Mouse (Mus musculus): Measurements from ENCODE around the gene Trcg1. TPM values are rescaled to one million over a fixed set of nuclear protein-coding genes. Genes with fewer than 3 reads are reported as not detected.

The Trcg1 gene
- polyA plus RNA-seq, 1 experiment = not detected

GRCm38 (mm10) chr9:57233142-57233541 lies 3.2 kb upstream of the Trcg1 start:
- DNase-seq (ENCODE audit: low read depth) = no peak

- no peak for DNase-seq (ENCODE audit: low read depth)
Observed at GRCm38 (mm10) chr9:57233767-57234166, 2.6 kb upstream of the Trcg1 start.

- DNase-seq (ENCODE audit: low read depth) = no peak
Observed at GRCm38 (mm10) chr9:57237705-57238104, 1.3 kb downstream of the Trcg1 start.

DNA sequence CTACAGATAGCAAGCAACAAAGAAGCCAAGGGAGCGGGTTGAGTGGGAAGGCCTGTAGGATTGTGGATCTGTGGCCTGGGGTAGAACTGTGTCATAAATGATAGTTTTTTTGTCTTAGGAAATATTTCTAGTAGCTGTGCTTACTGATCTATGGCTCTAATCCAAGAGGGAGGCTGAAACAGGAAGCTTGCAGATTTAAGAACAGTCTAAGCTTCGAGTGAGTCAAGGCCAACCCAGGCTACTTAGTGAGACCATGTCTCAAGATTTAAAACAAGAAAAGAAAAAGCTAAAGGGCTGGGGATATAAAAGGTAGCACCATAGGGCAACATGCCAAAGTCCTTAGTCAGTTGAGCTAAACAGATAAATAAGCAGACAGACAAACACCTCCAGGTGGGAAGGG lies 1.9 kb downstream of the Trcg1 start:
- DNase-seq (ENCODE audit: low read depth) = no peak

DNA sequence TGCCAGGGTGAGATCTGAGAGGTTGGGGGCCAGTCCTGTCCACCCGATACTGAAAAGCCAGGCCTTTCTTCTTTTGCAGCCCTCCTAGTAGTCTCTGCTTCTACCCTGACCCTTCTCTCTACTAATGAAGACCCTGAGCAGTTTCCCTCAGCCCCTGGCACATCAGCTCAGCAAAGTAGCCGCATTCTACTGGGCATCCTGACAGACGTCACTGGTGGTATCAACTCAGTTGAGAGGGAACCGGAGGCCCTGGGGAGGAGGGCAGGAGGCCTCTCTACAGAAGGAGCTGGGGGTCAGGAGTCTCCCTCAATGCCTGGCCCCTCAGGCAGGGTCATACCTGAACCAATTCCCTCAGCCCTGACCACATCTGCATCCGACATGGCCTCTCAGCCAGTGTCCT lies 4.8 kb downstream of the Trcg1 start:
- DNase-seq (ENCODE audit: low read depth) = no peak

DNA sequence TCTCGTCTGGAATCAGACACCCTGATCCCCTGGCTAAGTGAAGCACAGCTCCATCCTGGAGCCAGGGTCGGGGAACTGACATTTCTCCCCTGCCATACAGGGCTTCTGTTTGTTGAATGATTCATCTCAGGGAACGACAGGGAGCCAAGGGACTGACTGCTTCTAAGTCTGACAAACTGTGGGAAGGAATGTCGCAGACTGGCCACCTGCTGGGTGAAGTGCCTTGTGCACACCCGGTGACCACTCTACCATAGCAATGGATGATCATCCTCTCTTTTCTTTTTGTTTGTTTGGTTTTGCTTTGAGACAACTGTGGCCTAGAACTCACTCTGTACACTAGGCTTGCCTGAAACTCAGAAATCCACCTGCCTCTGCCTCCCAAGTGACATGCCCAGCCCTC lies 6.6 kb downstream of the Trcg1 start:
- DNase-seq (ENCODE audit: low read depth) = no peak

- no peak for DNase-seq (ENCODE audit: low read depth)
Observed at GRCm38 (mm10) chr9:57244106-57244685, 7.8 kb downstream of the Trcg1 start.

DNA sequence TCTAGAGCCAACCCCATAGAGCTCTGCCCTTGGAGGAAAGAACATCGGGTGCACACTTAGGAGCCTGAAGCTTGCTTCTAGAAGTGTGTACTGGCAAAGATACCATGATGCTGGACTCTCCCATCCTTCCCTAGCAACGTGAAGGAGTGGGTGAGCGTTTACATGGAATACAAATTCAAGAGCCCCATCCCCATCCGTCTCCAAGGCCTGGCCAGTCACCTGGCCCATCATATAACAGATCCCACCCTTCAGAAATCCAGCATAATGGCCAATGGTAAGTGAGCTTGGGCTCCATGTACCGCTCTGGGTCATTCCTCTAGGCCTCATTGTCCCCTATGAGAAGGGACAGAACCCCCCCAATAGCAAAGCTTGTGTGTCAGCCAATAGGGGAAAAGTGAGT lies 10.1 kb downstream of the Trcg1 start:
- no peak for DNase-seq (ENCODE audit: low read depth)

GRCm38 (mm10) chr9:57247201-57247671 lies 10.9 kb downstream of the Trcg1 start:
- no peak for DNase-seq (ENCODE audit: low read depth)

- no peak for DNase-seq (ENCODE audit: low read depth)
Observed at GRCm38 (mm10) chr9:57248030-57248942, 11.9 kb downstream of the Trcg1 start.

- DNase-seq (ENCODE audit: low read depth) = no peak
Observed at GRCm38 (mm10) chr9:57250026-57250425, 13.7 kb downstream of the Trcg1 start.

DNA sequence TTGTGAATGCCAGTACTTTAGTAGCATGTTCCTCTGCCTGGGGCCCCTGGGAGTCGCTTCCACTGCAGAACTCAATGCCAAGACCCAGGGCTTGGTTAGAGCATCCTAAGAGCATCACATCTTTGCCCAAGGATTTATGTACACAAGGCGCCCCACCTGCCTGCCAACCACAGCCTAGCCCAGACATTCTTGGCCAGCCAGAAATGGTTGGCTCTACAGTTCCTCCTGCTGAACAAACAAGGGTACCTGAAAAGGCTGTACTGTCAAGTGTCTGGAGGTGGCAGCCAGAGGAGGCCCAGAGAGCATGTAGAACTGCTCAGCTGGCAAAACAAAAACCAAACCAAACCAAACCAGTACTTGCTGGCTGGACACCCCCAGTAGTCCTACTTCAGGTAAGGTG lies 14.8 kb downstream of the Trcg1 start:
- no peak for DNase-seq (ENCODE audit: low read depth)

GRCm38 (mm10) chr9:57254061-57254460 lies 17.7 kb downstream of the Trcg1 start:
- DNase-seq (ENCODE audit: low read depth) = no peak

GRCm38 (mm10) chr9:57254823-57255495 lies 18.6 kb downstream of the Trcg1 start:
- no peak for DNase-seq (ENCODE audit: low read depth)

- DNase-seq (ENCODE audit: low read depth) = no peak
Observed at GRCm38 (mm10) chr9:57256309-57256708, 20.0 kb downstream of the Trcg1 start.

DNA sequence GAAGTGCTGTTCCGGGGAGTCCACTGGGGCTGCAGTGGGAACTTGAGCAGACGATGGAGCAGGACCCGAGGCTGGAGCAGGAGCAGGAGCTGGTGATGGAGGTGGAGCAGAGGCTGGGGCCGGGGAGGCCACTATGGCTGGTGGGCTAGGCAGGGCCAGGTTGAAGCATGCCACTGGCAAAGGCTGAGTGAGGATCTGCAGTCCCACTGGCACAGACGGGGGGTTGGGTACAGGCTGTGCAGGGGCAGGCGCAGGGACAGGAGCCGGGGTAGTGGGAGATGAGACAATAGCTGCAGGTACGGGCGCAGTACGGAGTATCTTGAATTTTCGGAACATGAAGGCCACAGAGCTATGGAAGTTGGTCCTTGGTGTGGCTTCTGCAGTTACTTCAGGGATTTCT lies 20.5 kb downstream of the Trcg1 start:
- no peak for DNase-seq (ENCODE audit: low read depth)

GRCm38 (mm10) chr9:57257627-57258026 lies 21.3 kb downstream of the Trcg1 start:
- DNase-seq (ENCODE audit: low read depth) = no peak

DNA sequence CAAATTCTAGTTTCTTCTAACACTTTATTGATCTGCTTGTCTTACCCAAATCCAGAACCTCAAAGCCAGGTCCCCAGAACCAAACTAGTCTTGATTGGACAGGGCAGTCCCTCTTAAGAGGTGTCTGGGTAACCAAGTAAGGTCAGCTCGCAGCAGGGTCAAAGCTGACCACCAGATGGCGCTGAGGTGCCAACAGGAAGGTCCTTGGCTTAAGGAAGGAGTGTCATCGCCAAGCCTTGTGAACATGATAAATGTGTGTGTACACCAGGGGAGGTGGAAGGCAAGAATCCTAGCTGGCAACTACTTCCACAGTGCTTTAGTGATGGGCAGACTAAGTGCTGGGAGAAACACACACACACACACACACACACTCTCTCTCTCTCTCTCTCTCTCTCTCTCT lies 23.4 kb downstream of the Trcg1 start:
- no peak for DNase-seq (ENCODE audit: low read depth)

DNA sequence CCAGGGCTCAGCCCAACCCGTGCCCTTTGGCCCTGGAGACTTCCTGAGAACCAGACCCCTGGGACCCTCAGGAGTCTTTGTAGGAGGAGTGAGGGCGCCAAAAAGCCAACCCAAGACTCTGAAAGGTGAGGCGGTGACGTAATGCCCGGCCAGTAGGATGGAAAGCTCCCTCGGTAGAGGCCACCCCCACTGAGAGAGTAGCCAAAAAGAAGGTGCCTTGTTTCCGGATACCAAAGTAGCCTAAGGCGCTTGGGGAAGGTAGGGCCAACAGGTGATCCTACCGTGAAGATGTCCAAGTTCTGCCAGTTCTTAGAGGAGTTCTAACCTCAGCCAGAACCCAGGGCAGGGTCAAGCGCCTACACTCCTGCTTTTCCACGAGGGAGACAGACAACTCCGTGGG lies 24.6 kb downstream of the Trcg1 start:
- no peak for DNase-seq (ENCODE audit: low read depth)

GRCm38 (mm10) chr9:57261516-57261912 lies 25.2 kb downstream of the Trcg1 start:
- no peak for DNase-seq (ENCODE audit: low read depth)

DNA sequence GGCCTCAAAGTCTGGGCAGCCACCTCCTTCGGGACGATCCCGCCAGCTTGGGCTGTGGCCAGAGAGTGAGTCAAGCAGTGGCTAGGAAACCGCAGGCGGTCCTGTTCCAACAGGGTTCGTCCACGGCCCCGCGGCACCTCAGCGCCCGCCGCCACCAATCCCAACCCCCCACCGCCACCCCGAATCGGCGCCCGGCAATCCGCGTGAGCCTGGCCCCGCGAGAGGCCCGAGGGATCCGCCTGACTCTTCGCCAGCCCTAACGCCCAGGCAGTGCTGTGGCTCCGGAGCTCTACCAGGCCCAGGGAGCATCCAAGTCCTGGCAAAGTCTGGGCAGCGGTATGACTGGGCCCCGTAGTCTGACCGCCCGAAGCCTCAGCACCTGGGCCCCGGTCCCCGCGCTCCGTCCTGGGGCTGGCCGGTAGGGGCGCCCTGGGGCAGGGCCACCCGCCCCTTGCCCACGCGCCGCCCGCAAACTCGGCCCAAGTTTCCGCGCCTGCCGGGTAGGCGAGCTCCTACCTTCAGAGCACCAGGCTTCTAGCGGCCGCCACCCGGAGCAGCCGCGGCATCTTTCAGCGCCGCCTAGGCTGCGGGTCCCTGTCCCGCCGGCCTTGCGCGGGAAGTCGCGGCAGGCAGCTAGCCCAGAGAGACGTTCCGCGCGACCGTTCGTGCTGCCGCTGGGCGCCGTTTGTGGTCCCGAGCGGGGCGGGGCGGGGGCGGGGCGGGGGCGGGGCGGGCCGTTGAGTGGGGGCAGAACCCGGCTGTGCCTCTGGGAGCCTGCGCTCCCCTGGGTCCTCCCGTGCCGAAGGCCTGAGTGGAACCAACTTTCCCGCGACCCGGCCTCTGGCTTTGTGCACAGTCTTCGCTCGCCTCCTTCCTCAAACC lies 25.8 kb downstream of the Trcg1 start, which contains the start of gene 1700017B05Rik:
1700017B05Rik (minus strand) TSS at position 700 of the 882 bp plus-strand sequence.
- DNase-seq (ENCODE audit: low read depth) = no peak

Measured in gonadal fat pad, adult 2 months (tissue).